Mouse (Mus musculus): ENCODE measurements around the gene Sftpd. TPM values are rescaled to one million over a fixed set of nuclear protein-coding genes. Genes with fewer than 3 reads are reported as not detected.

Sftpd gene
- polyA plus RNA-seq, 1 experiment from 2014 or later, result 0.19 TPM

- H3K9me3 ChIP-seq (replicated peaks; ENCODE audit: control insufficient read depth, low read length), result no peaks in the 10 kb centered on the region
- ATAC-seq (ENCODE audit: insufficient read depth, low FRiP score), result no peak; the same call in 1 of the 2 replicates
Measured at GRCm38 (mm10) chr14:41160076-41160475, 24.9 kb downstream of the Sftpd start.

GRCm38 (mm10) chr14:41151220-41151898 is 33.6 kb downstream of the Sftpd start, which contains the start of gene Mbl1:
Gene Mbl1 (plus strand): TSS chr14:41151458.
- no peaks in the 10 kb centered on the region for H3K36me3 ChIP-seq (ENCODE audit: control insufficient read depth, insufficient read depth, low read length)
- no peak within 1 kb of the TSS for H3K9ac ChIP-seq (ENCODE audit: low read length)
- no peak within 1 kb of the TSS for H3K4me3 ChIP-seq (replicated peaks; ENCODE audit: low read length)
- H3K9me3 ChIP-seq (replicated peaks; ENCODE audit: control insufficient read depth, low read length), result no peaks in the 10 kb centered on the region
- 80% methylated on average over 7 of the region's 7 CpGs for WGBS
- no peaks in the 10 kb centered on the region for H3K4me1 ChIP-seq (ENCODE audit: control insufficient read depth, insufficient read depth, low read length)
- no peak for ATAC-seq (ENCODE audit: insufficient read depth, low FRiP score)
- no peak within 1 kb of the TSS for H3K27ac ChIP-seq (ENCODE audit: low read length)
- no peak within 1 kb of the TSS for H3K4me2 ChIP-seq (ENCODE audit: low read depth, low read length)
- H3K27me3 ChIP-seq (ENCODE audit: control insufficient read depth, insufficient read depth, low read length), result no peaks in the 10 kb centered on the region

More at GRCm38 (mm10) chr14:41160076-41160475, 24.9 kb downstream of the Sftpd start:
- H3K4me2 ChIP-seq (ENCODE audit: low read depth, low read length), result no peak overlapping the region
- no peaks in the 10 kb centered on the region for H3K36me3 ChIP-seq (ENCODE audit: control insufficient read depth, insufficient read depth, low read length)
- no peaks in the 10 kb centered on the region for H3K27me3 ChIP-seq (ENCODE audit: control insufficient read depth, insufficient read depth, low read length)
- no peak overlapping the region for H3K9ac ChIP-seq (ENCODE audit: low read length)
- H3K27ac ChIP-seq (ENCODE audit: low read length), result no peak overlapping the region
- H3K4me3 ChIP-seq (replicated peaks; ENCODE audit: low read length), result no peak overlapping the region
- WGBS, result 51% methylated on average over 4 of the region's 4 CpGs
- H3K4me1 ChIP-seq (ENCODE audit: control insufficient read depth, insufficient read depth, low read length), result no peaks in the 10 kb centered on the region

- no peak overlapping the region for H3K4me3 ChIP-seq (replicated peaks; ENCODE audit: low read length)
- no peaks in the 10 kb centered on the region for H3K4me1 ChIP-seq (ENCODE audit: control insufficient read depth, insufficient read depth, low read length)
- 71% methylated on average over 2 of the region's 2 CpGs for WGBS
- no peak for ATAC-seq (ENCODE audit: insufficient read depth, low FRiP score)
- H3K27me3 ChIP-seq (ENCODE audit: control insufficient read depth, insufficient read depth, low read length), result no peaks in the 10 kb centered on the region
- H3K36me3 ChIP-seq (ENCODE audit: control insufficient read depth, insufficient read depth, low read length), result no peaks in the 10 kb centered on the region
- no peaks in the 10 kb centered on the region for H3K9me3 ChIP-seq (replicated peaks; ENCODE audit: control insufficient read depth, low read length)
- no peak overlapping the region for H3K4me2 ChIP-seq (ENCODE audit: low read depth, low read length)
- no peak overlapping the region for H3K9ac ChIP-seq (ENCODE audit: low read length)
- H3K27ac ChIP-seq (ENCODE audit: low read length), result no peak overlapping the region
Measured at GRCm38 (mm10) chr14:41147356-41147755, 37.6 kb downstream of the Sftpd start.

GRCm38 (mm10) chr14:41146922-41147321 is 38.0 kb downstream of the Sftpd start:
- no peaks in the 10 kb centered on the region for H3K4me1 ChIP-seq (ENCODE audit: control insufficient read depth, insufficient read depth, low read length)
- H3K9me3 ChIP-seq (replicated peaks; ENCODE audit: control insufficient read depth, low read length), result no peaks in the 10 kb centered on the region
- no peaks in the 10 kb centered on the region for H3K27me3 ChIP-seq (ENCODE audit: control insufficient read depth, insufficient read depth, low read length)
- 64% methylated on average over 3 of the region's 3 CpGs for WGBS
- no peak overlapping the region for H3K4me2 ChIP-seq (ENCODE audit: low read depth, low read length)
- ATAC-seq (ENCODE audit: insufficient read depth, low FRiP score), result no peak
- H3K36me3 ChIP-seq (ENCODE audit: control insufficient read depth, insufficient read depth, low read length), result no peaks in the 10 kb centered on the region
- no peak overlapping the region for H3K4me3 ChIP-seq (replicated peaks; ENCODE audit: low read length)
- no peak overlapping the region for H3K27ac ChIP-seq (ENCODE audit: low read length)
- H3K9ac ChIP-seq (ENCODE audit: low read length), result no peak overlapping the region

GRCm38 (mm10) chr14:41146035-41146434 is 38.9 kb downstream of the Sftpd start:
- H3K27ac ChIP-seq (ENCODE audit: low read length), result no peak overlapping the region
- H3K9me3 ChIP-seq (replicated peaks; ENCODE audit: control insufficient read depth, low read length), result no peaks in the 10 kb centered on the region
- H3K4me3 ChIP-seq (replicated peaks; ENCODE audit: low read length), result no peak overlapping the region
- no peaks in the 10 kb centered on the region for H3K36me3 ChIP-seq (ENCODE audit: control insufficient read depth, insufficient read depth, low read length)
- no peak overlapping the region for H3K4me2 ChIP-seq (ENCODE audit: low read depth, low read length)
- H3K9ac ChIP-seq (ENCODE audit: low read length), result no peak overlapping the region
- WGBS, result 53% methylated on average over 6 of the region's 6 CpGs
- ATAC-seq (ENCODE audit: insufficient read depth, low FRiP score), result no peak
- no peaks in the 10 kb centered on the region for H3K4me1 ChIP-seq (ENCODE audit: control insufficient read depth, insufficient read depth, low read length)
- H3K27me3 ChIP-seq (ENCODE audit: control insufficient read depth, insufficient read depth, low read length), result no peaks in the 10 kb centered on the region

GRCm38 (mm10) chr14:41140686-41141085 is 44.3 kb downstream of the Sftpd start:
- Histone ChIP-seq H3K9ac (ENCODE audit: low read length) (no peak overlapping the region), H3K4me1 (ENCODE audit: control insufficient read depth, insufficient read depth, low read length) (no peaks in the 10 kb centered on the region), H3K27me3 (ENCODE audit: control insufficient read depth, insufficient read depth, low read length) (no peaks in the 10 kb centered on the region), H3K4me3 (replicated peaks; ENCODE audit: low read length) (no peak overlapping the region), H3K9me3 (replicated peaks; ENCODE audit: control insufficient read depth, low read length) (no peaks in the 10 kb centered on the region), H3K4me2 (ENCODE audit: low read depth, low read length) (no peak overlapping the region), H3K27ac (ENCODE audit: low read length) (no peak overlapping the region), H3K36me3 (ENCODE audit: control insufficient read depth, insufficient read depth, low read length) (no peaks in the 10 kb centered on the region)
- ATAC-seq (ENCODE audit: insufficient read depth, low FRiP score), result no peak
- 87% methylated on average over 1 of the region's 1 CpGs for WGBS

GRCm38 (mm10) chr14:41137006-41137405 is 47.9 kb downstream of the Sftpd start:
- no peak for ATAC-seq (ENCODE audit: insufficient read depth, low FRiP score)
- Histone ChIP-seq H3K27ac (ENCODE audit: low read length) (no peak overlapping the region), H3K4me2 (ENCODE audit: low read depth, low read length) (no peak overlapping the region), H3K4me1 (ENCODE audit: control insufficient read depth, insufficient read depth, low read length) (no peaks in the 10 kb centered on the region), H3K36me3 (ENCODE audit: control insufficient read depth, insufficient read depth, low read length) (no peaks in the 10 kb centered on the region), H3K27me3 (ENCODE audit: control insufficient read depth, insufficient read depth, low read length) (no peaks in the 10 kb centered on the region), H3K9ac (ENCODE audit: low read length) (no peak overlapping the region), H3K9me3 (replicated peaks; ENCODE audit: control insufficient read depth, low read length) (no peaks in the 10 kb centered on the region), H3K4me3 (replicated peaks; ENCODE audit: low read length) (no peak overlapping the region)

- H3K4me2 ChIP-seq (ENCODE audit: low read depth, low read length), result no peak within 1 kb of the TSS
- no peak for ATAC-seq (ENCODE audit: insufficient read depth, low FRiP score)
- no peaks in the 10 kb centered on the region for H3K9me3 ChIP-seq (replicated peaks; ENCODE audit: control insufficient read depth, low read length)
- H3K4me1 ChIP-seq (ENCODE audit: control insufficient read depth, insufficient read depth, low read length), result no peaks in the 10 kb centered on the region
- no peak within 1 kb of the TSS for H3K4me3 ChIP-seq (replicated peaks; ENCODE audit: low read length)
- no peaks in the 10 kb centered on the region for H3K27me3 ChIP-seq (ENCODE audit: control insufficient read depth, insufficient read depth, low read length)
- H3K27ac ChIP-seq (ENCODE audit: low read length), result no peak within 1 kb of the TSS
- 66% methylated on average over 7 of the region's 7 CpGs for WGBS
- H3K36me3 ChIP-seq (ENCODE audit: control insufficient read depth, insufficient read depth, low read length), result no peaks in the 10 kb centered on the region
- H3K9ac ChIP-seq (ENCODE audit: low read length), result no peak within 1 kb of the TSS
Measured at GRCm38 (mm10) chr14:41131540-41131939, 53.4 kb downstream of the Sftpd start, which contains the start of gene Sftpa1. Gene Sftpa1 (plus strand): TSS chr14:41131782.

- ATAC-seq (ENCODE audit: insufficient read depth, low FRiP score), result no peak
- Histone ChIP-seq H3K9me3 (replicated peaks; ENCODE audit: control insufficient read depth, low read length) (no peaks in the 10 kb centered on the region), H3K4me1 (ENCODE audit: control insufficient read depth, insufficient read depth, low read length) (no peaks in the 10 kb centered on the region), H3K4me2 (ENCODE audit: low read depth, low read length) (no peak overlapping the region), H3K36me3 (ENCODE audit: control insufficient read depth, insufficient read depth, low read length) (no peaks in the 10 kb centered on the region), H3K4me3 (replicated peaks; ENCODE audit: low read length) (no peak overlapping the region), H3K9ac (ENCODE audit: low read length) (no peak overlapping the region), H3K27me3 (ENCODE audit: control insufficient read depth, insufficient read depth, low read length) (no peaks in the 10 kb centered on the region), H3K27ac (ENCODE audit: low read length) (no peak overlapping the region)
- 16% methylated on average over 4 of the region's 4 CpGs for WGBS
Measured at GRCm38 (mm10) chr14:41127997-41128396, 57.0 kb downstream of the Sftpd start.
